In genomic region chr13:95643740-95644139, GRCm38 (mm10) we compare ENCODE assay signal across 13 mouse cellular contexts. TPM values are rescaled to one million over a fixed set of nuclear protein-coding genes. Genes with fewer than 3 reads are reported as not detected.
A peak's percentile ranks its signal among the peaks of the same experiment; 100 is the strongest.
DNase-seq lines count a peak whose midpoint lies in the region; ATAC-seq lines count a peak whose summit lies in the region.
"Had no signal": no experiment of that assay in that cellular context is flagged by ENCODE, and none has a peak within 500 bp of the region (broad histone marks: within the 10 kb centered on the region; RNA-seq: fewer than 3 reads in every experiment).

No protein-coding gene starts in this region.

- intact Hi-C loops in heart, postnatal 25 days (cut with DNase I): no loop called here

- H3K27ac ChIP-seq in heart, embryonic 14.5 days (replicated peaks in 1 of 2; ENCODE audit: control insufficient read depth in 1 of 2, insufficient read depth in 1 of 2, low read depth in 2 of 2, low read length in 2 of 2): peak overlapping the region; percentile 53 to 64; a peak in 3 of 4 replicates
- peak overlapping the region; percentile 86 for H3K27ac ChIP-seq in embryonic facial prominence, embryonic 15.5 days (replicated peaks)
- H3K27ac ChIP-seq: hindbrain, embryonic 14.5 days; left cerebral cortex, adult 2 months; neural tube, embryonic 13.5 days had no signal

- H3K27me3 ChIP-seq in heart, embryonic 14.5 days (ENCODE audit: control insufficient read depth, insufficient read depth, low read length): no peaks in the 10 kb centered on the region
- no peaks in the 10 kb centered on the region for H3K27me3 ChIP-seq in embryonic facial prominence, embryonic 15.5 days
- H3K27me3 ChIP-seq: neural tube, embryonic 13.5 days had no signal

- peaks cover 21 to 32% of the 10 kb centered on the region in 2 experiments for H3K4me1 ChIP-seq in heart, embryonic 14.5 days (ENCODE audit: control insufficient read depth in 2 of 2, insufficient read depth in 2 of 2, low read length in 2 of 2)
- peaks cover 42% of the 10 kb centered on the region for H3K4me1 ChIP-seq in embryonic facial prominence, embryonic 15.5 days

- WGBS in heart, embryonic 14.5 days: 21% methylated on average over 7 of the region's 7 CpGs
- 28% methylated on average over 7 of the region's 7 CpGs for WGBS in embryonic facial prominence, embryonic 15.5 days

- H3K4me2 ChIP-seq in heart, embryonic 14.5 days (ENCODE audit: low read length): peak overlapping the region; percentile 14; the same call in 1 of the 2 replicates
- no peak overlapping the region for H3K4me2 ChIP-seq in embryonic facial prominence, embryonic 15.5 days (replicated peaks)
- H3K4me2 ChIP-seq: hindbrain, embryonic 14.5 days; neural tube, embryonic 13.5 days had no signal

- no peak for ATAC-seq in heart, embryonic 14.5 days (ENCODE audit: insufficient number of reproducible peaks, insufficient read depth, low FRiP score, low read depth)
- ATAC-seq in embryonic facial prominence, embryonic 15.5 days (ENCODE audit: insufficient number of reproducible peaks, low FRiP score, low TSS enrichment, low read depth): 0 out of 2 replicates have a peak, but pooled peaks have one; percentile 9
- ATAC-seq: CD4-positive, CD25-positive, alpha-beta regulatory T cell, adult 4 months had no signal

- H3K36me3 ChIP-seq in heart, embryonic 14.5 days (ENCODE audit: control insufficient read depth, insufficient read depth, low read length): no peaks in the 10 kb centered on the region
- H3K36me3 ChIP-seq in embryonic facial prominence, embryonic 15.5 days: peaks cover 8% of the 10 kb centered on the region; the same call in 1 of the 2 replicates
- H3K36me3 ChIP-seq: neural tube, embryonic 13.5 days had no signal

- H3K9me3 ChIP-seq in heart, embryonic 14.5 days (ENCODE audit: control insufficient read depth, low read length): no peaks in the 10 kb centered on the region
- H3K9me3 ChIP-seq in embryonic facial prominence, embryonic 15.5 days (replicated peaks): no peaks in the 10 kb centered on the region
- H3K9me3 ChIP-seq: megakaryocyte, embryonic 14.5 days; neural tube, embryonic 13.5 days had no signal

- 0 out of 2 replicates have a peak overlapping the region, but pooled peaks have one; percentile 23 for H3K9ac ChIP-seq in heart, embryonic 14.5 days (ENCODE audit: low read length)
- no peak overlapping the region for H3K9ac ChIP-seq in embryonic facial prominence, embryonic 15.5 days
- H3K9ac ChIP-seq: hindbrain, embryonic 14.5 days; neural tube, embryonic 13.5 days had no signal

- DNase-seq in heart, postnatal 25 days (ENCODE audit: low spot score): no peak
- DNase-seq in retina, postnatal 1 day: peak; percentile 19
- DNase-seq in retina, embryonic 14.5 days (ENCODE audit: low spot score): no peak
- no peak for DNase-seq in embryo, embryonic 10 days (ENCODE audit: low spot score)
- no peak for DNase-seq in thymus, postnatal 36 days
- DNase-seq: kidney, adult 8-10 months had no signal

- no peak overlapping the region for H3K4me3 ChIP-seq in heart, embryonic 14.5 days (ENCODE audit: control insufficient read depth in 1 of 2, insufficient read depth in 1 of 2, low read depth in 1 of 2, low read length in 2 of 2)
- no peak overlapping the region for H3K4me3 ChIP-seq in embryonic facial prominence, embryonic 15.5 days (replicated peaks)
- H3K4me3 ChIP-seq: left cerebral cortex, adult 2 months; megakaryocyte, embryonic 14.5 days; neural tube, embryonic 13.5 days had no signal

RNA-seq across cellular contexts. Expression of gene F2r, which starts 25.5 kb away (rescaled TPM):
- 128 and 133 TPM in 2 replicates for polyA plus RNA-seq in heart, embryonic 14.5 days (2014; fragmentation: Nextera tagmentation; extraction: Ambion mirVana)
- 10 to 100 TPM; 21.6 to 23.1 TPM for total RNA-seq in heart, postnatal 25 days (2021)
- polyA plus RNA-seq in embryonic facial prominence, embryonic 15.5 days (2015; fragmentation: Nextera tagmentation; extraction: Ambion mirVana): 81.7 and 82.3 TPM in 2 replicates

RNA-seq across cellular contexts. Expression of gene F2rl2, which starts 52.9 kb away (rescaled TPM):
- 0.35 and 0.54 TPM in 2 replicates for polyA plus RNA-seq in heart, embryonic 14.5 days (2014; fragmentation: Nextera tagmentation; extraction: Ambion mirVana)
- under 1 TPM in 1 of 2 experiments, not detected in 1; 0.14 TPM for total RNA-seq in heart, postnatal 25 days (2021)
- 0.31 and 0.32 TPM in 2 replicates for polyA plus RNA-seq in embryonic facial prominence, embryonic 15.5 days (2015; fragmentation: Nextera tagmentation; extraction: Ambion mirVana)
